Mouse (Mus musculus): ENCODE results near the gene Adora1.

The Adora1 gene

DNA sequence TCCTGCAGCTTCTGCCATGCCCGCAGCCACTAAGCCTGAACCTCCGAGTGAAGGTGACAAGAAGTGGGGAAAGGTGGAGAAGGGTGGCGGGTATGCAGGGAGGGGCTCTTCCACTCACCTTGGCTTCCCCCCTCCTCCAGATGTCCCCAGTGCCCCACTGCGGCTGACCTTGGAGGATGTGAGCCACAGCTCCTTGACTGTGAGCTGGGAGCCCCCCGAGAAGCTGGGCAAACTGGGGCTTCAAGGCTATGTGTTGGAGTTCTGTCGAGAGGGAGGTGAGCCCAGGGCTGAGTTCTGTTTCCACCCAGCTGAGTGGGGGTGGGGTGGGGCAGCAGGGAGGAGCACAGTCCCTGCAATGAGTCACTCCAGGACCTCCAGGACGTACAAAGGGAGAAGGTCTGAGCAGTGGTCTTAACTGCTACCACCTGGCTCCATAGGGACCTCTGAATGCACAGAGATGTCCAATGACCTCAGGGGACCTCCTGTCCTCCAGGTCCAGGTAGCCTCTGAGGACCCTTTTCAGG lies 41.5 kb downstream of the Adora1 start:
- DNase-seq: no peak

GRCm38 (mm10) chr1:134193126-134193525 lies 42.1 kb downstream of the Adora1 start, which contains the start of gene Mybph:
Mybph (plus strand) TSS chr1:134193448.
- DNase-seq: no peak

DNA sequence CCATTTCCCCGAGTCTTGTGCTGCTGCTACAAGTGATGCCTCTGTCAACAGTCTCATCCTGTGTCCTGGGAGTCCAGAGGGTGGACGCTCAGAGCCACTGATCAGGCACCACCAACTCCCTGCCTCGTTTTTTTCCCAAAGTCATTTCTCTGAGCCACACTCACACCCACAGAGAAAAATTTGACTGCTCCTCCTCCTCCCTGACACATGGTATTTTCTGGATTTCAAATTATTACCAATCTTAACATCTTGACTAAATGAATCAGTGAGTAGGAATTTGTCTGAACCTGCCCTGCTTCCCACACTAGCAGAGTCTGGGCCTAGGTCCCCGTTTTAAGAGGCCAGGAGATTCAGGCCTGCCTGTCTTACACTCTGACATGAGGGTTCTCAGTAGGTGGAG lies 43.2 kb downstream of the Adora1 start:
- no peak for DNase-seq

DNA sequence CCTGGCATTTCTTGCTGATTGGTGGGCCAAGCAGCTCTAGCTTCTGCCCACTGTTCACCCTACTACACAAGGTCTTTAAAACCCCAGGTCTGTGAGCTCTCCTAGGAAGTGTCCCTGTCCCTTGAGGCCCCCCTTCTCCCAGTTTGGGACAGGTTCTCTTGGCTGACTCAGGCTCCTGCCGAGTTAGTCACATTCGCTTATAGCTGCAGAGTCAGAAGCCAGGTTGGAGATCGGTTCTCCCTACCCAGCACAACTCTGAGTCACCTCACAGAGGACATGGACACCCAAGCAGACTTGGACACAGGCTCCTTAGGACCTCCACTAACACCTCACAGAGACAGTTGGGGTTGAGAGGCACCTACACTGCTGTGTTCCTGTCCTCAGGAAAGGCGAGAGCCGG lies 44.0 kb downstream of the Adora1 start:
- DNase-seq: no peak

- DNase-seq: peak; percentile 60
Observed at GRCm38 (mm10) chr1:134188989-134189729, 46.1 kb downstream of the Adora1 start.

GRCm38 (mm10) chr1:134188217-134188616 lies 47.0 kb downstream of the Adora1 start:
- no peak for DNase-seq

DNA sequence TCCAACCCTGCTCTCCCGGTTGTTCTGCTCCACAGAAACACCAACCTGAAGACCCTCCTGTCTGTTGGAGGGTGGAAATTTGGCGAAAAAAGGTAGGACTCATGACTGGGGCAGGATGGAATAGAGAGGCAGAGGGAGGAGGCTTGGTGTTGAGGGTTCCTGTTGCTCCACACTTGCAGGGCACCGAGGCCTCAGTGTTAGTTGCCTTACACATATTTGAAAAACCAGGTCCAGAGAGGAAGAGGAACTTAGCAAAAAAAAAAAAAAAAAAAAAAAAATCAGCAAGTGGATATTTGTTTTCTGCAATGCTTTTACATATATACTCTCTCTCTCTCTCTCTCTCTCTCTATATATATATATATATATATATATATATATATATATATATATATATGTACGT lies 51.1 kb downstream of the Adora1 start:
- no peak for DNase-seq

GRCm38 (mm10) chr1:134182025-134182424 lies 53.2 kb downstream of the Adora1 start, which contains the start of gene Chil1:
Chil1 (plus strand) TSS chr1:134182176.
- peak; percentile 58 for DNase-seq

GRCm38 (mm10) chr1:134177976-134178375 lies 57.3 kb downstream of the Adora1 start:
- no peak for DNase-seq

- DNase-seq: no peak
Observed at GRCm38 (mm10) chr1:134173081-134173480, 62.1 kb downstream of the Adora1 start.

- DNase-seq: no peak
Observed at GRCm38 (mm10) chr1:134168985-134169697, 66.1 kb downstream of the Adora1 start.

DNA sequence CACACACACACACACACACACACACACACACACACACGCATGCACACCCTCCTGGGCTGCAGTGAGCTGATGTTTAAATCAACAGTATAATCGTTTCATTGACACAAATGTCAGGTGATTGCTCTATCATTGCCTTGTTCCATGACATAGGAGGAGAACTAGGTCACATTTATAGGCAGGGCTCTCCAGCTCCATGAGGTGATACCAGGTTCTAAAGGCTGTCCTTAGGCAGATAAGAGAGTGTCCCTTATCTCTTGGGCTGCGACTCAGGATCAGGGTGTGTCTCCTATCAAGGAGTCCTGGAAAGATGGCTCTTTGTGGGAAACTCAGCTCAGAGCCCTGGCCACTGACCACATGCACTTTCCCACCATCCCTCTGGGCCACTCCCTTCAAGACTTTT lies 66.7 kb downstream of the Adora1 start:
- DNase-seq: no peak

DNA sequence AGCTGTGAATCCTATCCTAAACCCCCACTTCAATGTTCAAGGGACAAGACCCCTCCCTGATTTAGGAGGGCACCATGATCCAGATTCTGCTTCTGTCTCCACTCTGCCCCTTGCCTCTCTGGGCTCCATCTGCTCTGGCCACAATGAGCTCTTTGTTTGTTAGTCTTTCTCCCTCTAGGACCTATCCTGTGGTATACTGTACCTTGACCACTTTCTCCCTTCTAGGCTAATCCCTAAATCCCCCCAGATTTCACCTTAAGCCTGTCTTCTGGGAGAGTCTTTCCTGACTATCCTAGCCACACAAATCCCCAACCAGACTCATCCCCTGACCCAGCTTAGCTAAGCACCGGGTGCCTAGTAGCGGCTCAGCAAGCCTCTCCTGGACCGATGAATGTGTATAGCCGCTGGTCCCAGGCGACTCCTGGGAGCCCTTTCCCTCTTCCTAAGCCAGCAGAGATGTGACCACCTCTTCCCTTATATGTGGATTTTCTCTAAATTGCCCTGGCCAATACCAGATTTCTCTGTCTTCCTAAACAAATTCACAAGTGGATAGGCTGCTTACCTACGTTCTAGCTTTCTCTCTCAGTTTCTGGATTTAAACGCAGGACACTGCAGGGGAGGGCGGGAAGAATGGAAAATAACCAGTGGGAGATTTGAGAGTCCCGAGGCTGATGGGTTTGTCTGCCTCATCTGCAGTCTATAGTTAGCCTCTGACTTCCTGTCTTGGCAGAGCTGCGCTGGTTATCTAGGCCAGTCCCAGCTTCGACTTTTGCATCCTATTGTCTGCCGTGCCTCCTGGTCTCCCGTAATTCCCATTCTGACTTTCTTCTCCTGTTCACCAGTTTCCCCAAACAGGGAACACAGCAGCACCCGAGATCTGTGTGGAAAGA lies 67.6 kb downstream of the Adora1 start:
- DNase-seq: no peak

DNA sequence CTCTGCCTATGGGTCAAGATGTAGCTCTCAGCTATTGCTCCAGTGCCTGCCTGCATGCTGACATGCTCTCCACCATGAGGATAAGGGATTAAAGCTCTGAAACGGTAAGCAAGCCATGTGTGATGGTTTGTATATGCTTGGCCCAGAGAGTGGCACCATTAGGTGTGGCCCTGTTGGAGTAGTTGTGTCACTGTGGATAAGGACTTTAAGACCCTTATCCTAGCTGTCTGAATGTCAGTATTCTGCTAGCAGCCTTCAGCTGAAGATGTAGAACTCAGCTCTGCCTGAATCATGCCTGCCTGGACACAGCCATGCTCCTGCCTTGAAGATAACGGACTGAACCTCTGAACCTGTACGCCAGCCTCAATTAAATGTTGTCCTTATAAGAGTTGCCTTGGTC lies 68.7 kb downstream of the Adora1 start:
- no peak for DNase-seq

DNA sequence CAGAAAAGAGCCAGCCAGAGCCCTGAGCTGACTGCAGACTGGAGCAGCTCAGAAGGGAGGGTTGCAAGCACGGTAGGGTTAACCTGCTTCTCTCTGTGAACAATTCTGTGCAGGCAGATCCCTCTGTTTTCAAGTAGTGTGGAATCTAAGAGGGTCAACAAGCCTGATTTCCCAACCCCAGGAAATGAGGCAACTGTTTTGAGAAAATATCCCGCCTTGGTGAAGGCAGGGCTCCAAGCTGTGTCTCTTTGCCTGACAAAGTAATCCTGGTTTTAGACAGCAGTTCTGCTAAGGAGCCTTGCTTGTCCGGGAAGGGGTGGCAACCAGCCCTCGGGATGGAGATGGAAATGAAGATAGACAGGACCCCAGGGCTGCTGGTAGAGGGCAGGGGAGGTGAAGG lies 70.8 kb downstream of the Adora1 start:
- DNase-seq: peak; percentile 62

GRCm38 (mm10) chr1:134163476-134163875 lies 71.8 kb downstream of the Adora1 start:
- DNase-seq: no peak

DNA sequence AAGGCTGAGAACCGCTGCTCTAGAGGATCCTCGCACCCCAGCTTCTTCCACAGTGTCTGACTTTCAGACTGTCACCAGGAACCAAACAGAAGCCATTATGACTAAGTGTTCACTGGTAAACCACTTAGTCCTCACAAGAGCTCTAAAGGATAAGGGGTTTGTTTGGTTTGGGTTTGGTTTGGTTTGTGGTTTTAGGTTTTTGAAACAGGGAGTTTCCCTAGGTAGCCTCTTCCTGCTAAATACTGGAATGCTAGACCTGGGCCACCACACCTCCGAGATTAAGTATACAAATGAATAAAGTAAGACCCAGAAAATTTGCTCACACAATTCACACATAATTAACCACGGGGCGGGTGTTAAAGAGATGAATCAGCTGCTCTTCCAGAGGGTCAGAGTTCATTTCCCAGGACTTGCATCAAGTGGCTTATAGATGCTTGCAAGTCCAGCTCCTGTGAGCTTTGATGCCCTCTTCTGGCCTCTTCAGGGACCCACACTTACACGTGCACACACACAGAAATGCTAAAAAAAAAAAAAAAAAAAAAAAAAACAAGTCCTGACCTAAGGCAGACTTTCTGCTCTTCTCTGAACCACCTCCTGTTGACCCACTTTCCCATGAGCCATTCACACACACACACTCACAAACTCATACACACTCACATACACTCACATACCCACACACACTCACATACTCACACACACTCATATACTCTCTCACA lies 72.6 kb downstream of the Adora1 start:
- DNase-seq: no peak

GRCm38 (mm10) chr1:134161399-134161798 lies 73.8 kb downstream of the Adora1 start:
- DNase-seq: no peak

DNA sequence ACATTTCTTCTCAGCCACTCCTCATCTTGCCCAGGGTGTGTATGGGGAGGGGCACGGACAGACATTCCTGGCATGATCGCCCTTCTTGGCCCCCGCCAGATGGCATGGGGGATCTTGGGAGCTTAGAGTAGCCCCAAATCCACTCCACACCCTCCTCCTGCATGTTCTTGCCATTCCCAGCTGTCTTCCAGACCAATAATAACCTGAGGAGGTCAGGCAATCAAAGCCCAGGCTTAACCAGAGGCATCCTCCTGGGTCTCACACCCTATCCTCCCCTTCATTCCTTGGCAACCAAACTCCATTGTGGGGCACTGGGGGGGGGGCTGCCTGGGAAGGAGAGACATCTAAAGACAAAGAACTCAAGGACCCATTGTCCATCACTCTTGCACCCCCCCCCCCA lies 74.8 kb downstream of the Adora1 start:
- DNase-seq: no peak

DNA sequence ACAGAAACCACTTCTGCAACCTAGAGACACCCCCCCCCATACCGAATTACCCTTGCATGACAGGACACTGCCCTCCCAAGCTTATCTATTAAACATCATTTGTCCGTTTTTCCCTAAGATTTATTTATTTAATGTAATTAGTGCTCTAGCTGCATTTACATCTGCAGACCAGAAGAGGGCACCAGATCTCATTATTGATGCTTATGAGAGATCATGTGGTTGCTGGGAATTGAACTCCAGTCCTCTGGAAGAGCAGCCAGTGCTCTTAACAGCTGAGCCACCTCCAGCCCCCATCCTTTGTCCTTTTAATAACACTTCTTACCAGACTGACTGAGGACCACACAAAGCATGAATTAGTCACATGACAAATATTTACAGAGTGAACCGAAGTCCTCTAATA lies 80.6 kb downstream of the Adora1 start:
- DNase-seq: no peak

- DNase-seq: no peak
Observed at GRCm38 (mm10) chr1:134154121-134154520, 81.1 kb downstream of the Adora1 start.
